Mouse (Mus musculus): ENCODE results near the gene Mbnl1. TPM values are rescaled to one million over a fixed set of nuclear protein-coding genes. Genes with fewer than 3 reads are reported as not detected.

Mbnl1 gene
- 43.0 TPM for polyA plus RNA-seq (2014; fragmentation: Illumina TruSeq; extraction: RNeasy Lipid Tissue Mini Kit (QIAGEN cat#74804); ENCODE audit: low read depth, low replicate concordance)

GRCm38 (mm10) chr3:60472681-60473177 is at the start of gene Mbnl1:
TSS of gene Mbnl1 (plus strand) at chr3:60472830.

All from testis, adult 10 weeks (tissue).